Mouse (Mus musculus) cerebellum, adult 2 months (tissue): ENCODE results near the gene Paqr6. TPM values are rescaled to one million over a fixed set of nuclear protein-coding genes. Genes with fewer than 3 reads are reported as not detected.
A peak's percentile ranks its signal among the peaks of the same experiment; 100 is the strongest.

Experiments
- DNase-seq, 2 experiments: peaks; one replicate each; pipeline ENCODE4 v3.0.0; 2021
- H3K27ac ChIP-seq: fragments of 200-500 bp; 2 replicates; pipeline ENCODE4 v1.5.1; 2012; ENCODE audit warnings: low read length, control low read depth, inconsistent platforms; ENCODE audit not compliant: insufficient read depth
- H3K27me3 ChIP-seq: fragments of 200-500 bp; 2 replicates; pipeline ENCODE4 v1.6.1; 2012; ENCODE audit warnings: inconsistent platforms, mild to moderate bottlenecking, low read length, moderate library complexity; ENCODE audit not compliant: control insufficient read depth, insufficient read depth
- H3K4me1 ChIP-seq: fragments of 200-500 bp; 2 replicates; pipeline ENCODE4 v1.6.1; 2011; ENCODE audit warnings: low read length; ENCODE audit not compliant: control insufficient read depth, insufficient read depth
- H3K4me3 ChIP-seq: fragments of 200-500 bp; replicated peaks from 2 replicates; pipeline ENCODE3; 2011; ENCODE audit warnings: mild to moderate bottlenecking, low read depth, low read length, control low read depth; ENCODE audit not compliant: insufficient read depth
- CTCF ChIP-seq: fragments of 200-500 bp; IDR thresholded peaks from 2 replicates; pipeline ENCODE4 v1.5.1; 2011; ENCODE audit warnings: low read depth, mild to moderate bottlenecking, control low read depth, low read length, moderate library complexity, borderline replicate concordance; ENCODE audit not compliant: insufficient read depth
- POLR2A ChIP-seq: fragments of 200-500 bp; IDR thresholded peaks from 2 replicates; pipeline ENCODE4 v1.6.1; 2011; ENCODE audit warnings: low read length, control low read depth, borderline replicate concordance; ENCODE audit not compliant: insufficient read depth
- WGBS: fragments of 180-500 bp; shearing (Covaris S2); methylation state at CpG from one replicate; pipeline ENCODE4 v1.1.7; 2018; 5-methylcytosine and 5-hydroxymethylcytosine counted together
- polyA plus RNA-seq: library from polyadenylated mRNA; depleted of rRNA; stranded (reverse); fragments of >200 nt; gene quantifications from 2 replicates; pipeline ENCODE4 v1.2.3, GENCODE M21; 2012; rRNA removed

Paqr6 gene
- polyA plus RNA-seq: 74.2 and 81.5 TPM in 2 replicates

DNA sequence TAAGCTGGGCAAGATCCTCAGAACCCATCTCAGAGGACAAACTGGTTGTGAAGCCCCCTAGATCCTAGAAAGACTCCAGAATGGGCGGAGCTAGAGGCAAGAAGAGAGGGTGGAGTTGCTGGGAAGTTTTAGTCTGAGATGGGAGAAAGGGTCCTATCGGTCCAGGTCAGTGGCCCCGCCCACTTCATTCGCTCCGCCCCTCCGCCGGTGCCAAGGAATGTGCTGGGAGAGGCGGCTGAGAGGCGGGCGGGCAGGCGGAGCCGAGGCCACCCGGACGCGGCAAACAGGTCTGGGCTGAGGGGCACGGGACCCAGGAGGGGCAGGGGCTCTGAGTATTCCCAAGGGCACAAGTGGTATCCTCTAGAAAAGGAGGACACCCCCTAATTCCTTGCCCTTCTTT, at the start of gene Paqr6:
TSS of gene Paqr6 (plus strand) at position 248 of the 400 bp plus-strand sequence.
- 5% methylated on average over 16 of the region's 16 CpGs for WGBS
- H3K4me3 ChIP-seq: peak within 1 kb of the TSS; percentile 13
- TF ChIP-seq CTCF (no peak), POLR2A (no peak)
- H3K4me1 ChIP-seq: no peaks in the 10 kb centered on the region
- DNase-seq: peak; percentile 43 to 47
- H3K27me3 ChIP-seq: no peaks in the 10 kb centered on the region
- H3K27ac ChIP-seq: peak within 1 kb of the TSS; percentile 40

GRCm38 (mm10) chr3:88324951-88325405, 39.4 kb upstream of the Paqr6 start, which contains the start of gene Glmp:
Gene Glmp (plus strand): TSS chr3:88325023.
- H3K4me1 ChIP-seq: peaks cover 7% of the 10 kb centered on the region
- WGBS: under 1% methylated on average over 10 of the region's 10 CpGs
- H3K4me3 ChIP-seq: peak within 1 kb of the TSS; percentile 98
- H3K27me3 ChIP-seq: no peaks in the 10 kb centered on the region
- DNase-seq: peak; percentile 71 to 75
- TF ChIP-seq CTCF (no peak), POLR2A (peak; percentile 70; the same call in 1 of the 2 replicates)
- H3K27ac ChIP-seq: peak within 1 kb of the TSS; percentile 46; the same call in 1 of the 2 replicates

- H3K27ac ChIP-seq: no peak overlapping the region
- H3K4me1 ChIP-seq: peaks cover 7% of the 10 kb centered on the region
- DNase-seq: no peak
- H3K4me3 ChIP-seq: no peak overlapping the region
- TF ChIP-seq POLR2A (no peak), CTCF (no peak)
- H3K27me3 ChIP-seq: no peaks in the 10 kb centered on the region
- WGBS: 74% methylated on average over 5 of the region's 5 CpGs
These were observed 35.4 kb upstream of the Paqr6 start for GRCm38 (mm10) chr3:88328956-88329355.

GRCm38 (mm10) chr3:88331282-88331681, 33.1 kb upstream of the Paqr6 start:
- Histone ChIP-seq H3K27ac (no peak overlapping the region), H3K27me3 (no peaks in the 10 kb centered on the region), H3K4me3 (no peak overlapping the region), H3K4me1 (peaks cover 2% of the 10 kb centered on the region)
- 27% methylated on average over 2 of the region's 2 CpGs for WGBS
- DNase-seq: no peak
- TF ChIP-seq POLR2A (no peak), CTCF (peak; percentile 66; the same call in 1 of the 2 replicates)

DNA sequence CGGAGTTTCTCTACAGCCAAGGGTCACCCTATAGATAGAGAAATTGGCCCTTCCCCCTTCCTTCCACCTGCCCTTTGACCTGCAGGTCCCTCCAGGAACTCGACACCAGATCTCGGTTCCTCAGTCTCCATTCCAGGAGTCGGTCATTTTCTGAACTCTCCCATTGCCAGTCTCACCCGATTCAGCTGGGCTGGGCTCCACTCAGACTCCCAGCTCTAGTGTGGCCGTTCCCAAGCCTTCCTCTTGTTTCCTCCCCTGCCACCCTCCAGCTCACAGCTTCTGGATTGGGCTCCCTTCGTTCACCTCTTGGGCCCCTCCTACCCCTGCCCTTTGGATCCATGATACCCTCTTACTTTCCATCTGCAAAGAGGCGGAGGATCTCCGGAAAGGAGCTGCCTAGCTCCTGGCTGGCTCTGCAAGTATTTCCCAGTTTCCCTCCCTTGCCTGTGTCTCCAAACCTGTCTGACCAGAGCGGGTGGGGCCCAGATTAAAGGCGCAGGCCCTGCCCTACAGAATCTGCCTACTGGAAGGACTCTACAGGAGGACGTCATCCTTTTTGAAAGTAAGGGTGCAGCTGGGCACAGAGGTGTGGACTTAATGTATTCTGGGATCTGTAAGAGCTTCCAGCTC, 30.2 kb upstream of the Paqr6 start:
- WGBS: 70% methylated on average over 12 of the region's 12 CpGs

DNA sequence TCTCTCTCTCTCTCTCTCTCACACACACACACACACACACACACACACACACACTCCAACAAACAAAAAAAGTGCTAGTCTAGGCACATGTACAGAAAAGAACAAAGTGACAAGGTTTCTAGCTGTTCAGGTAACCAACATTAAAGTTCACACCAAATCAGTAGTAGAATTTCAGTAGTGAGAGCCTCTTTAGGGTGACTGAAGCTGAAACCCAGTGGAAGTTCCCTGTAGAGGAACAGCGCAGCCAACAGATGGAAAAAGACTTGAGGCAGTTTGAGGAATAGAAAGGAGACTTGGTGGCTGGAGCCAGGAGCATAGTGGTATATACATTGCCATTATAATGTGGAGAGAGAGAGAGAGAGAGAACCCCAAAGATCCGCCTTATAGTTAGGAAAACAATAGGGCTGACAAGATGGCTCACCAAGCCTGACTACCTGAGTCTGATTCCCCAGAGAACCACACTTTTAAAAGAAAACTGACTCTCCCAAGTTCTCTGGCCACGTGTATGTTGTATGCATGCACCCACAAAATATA, 29.4 kb upstream of the Paqr6 start:
- H3K27ac ChIP-seq: no peak overlapping the region

More for the DNA sequence above, 30.2 kb upstream of the Paqr6 start:
- no peak overlapping the region for H3K27ac ChIP-seq
- DNase-seq: no peak
- no peak for TF ChIP-seq CTCF
- no peak for TF ChIP-seq POLR2A
- no peak overlapping the region for H3K4me3 ChIP-seq
- H3K27me3 ChIP-seq: no peaks in the 10 kb centered on the region
- H3K4me1 ChIP-seq: peaks cover 6% of the 10 kb centered on the region

GRCm38 (mm10) chr3:88335436-88336053, 28.8 kb upstream of the Paqr6 start:
- Histone ChIP-seq H3K27me3 (no peaks in the 10 kb centered on the region), H3K27ac (peak overlapping the region; percentile 71), H3K4me3 (peak overlapping the region; percentile 84), H3K4me1 (peaks cover 6% of the 10 kb centered on the region)
- TF ChIP-seq CTCF (no peak), POLR2A (no peak)
- WGBS: under 1% methylated on average over 27 of the region's 27 CpGs
- no peak for DNase-seq

More for the DNA sequence above, 29.4 kb upstream of the Paqr6 start:
- peak overlapping the region; percentile 84 for H3K4me3 ChIP-seq
- peaks cover 6% of the 10 kb centered on the region for H3K4me1 ChIP-seq
- no peak for DNase-seq
- TF ChIP-seq CTCF: no peak
- no peak for TF ChIP-seq POLR2A
- 28% methylated on average over 3 of the region's 3 CpGs for WGBS
- H3K27me3 ChIP-seq: no peaks in the 10 kb centered on the region
